Mouse (Mus musculus): ENCODE measurements around the gene Olfr93. TPM values are rescaled to one million over a fixed set of nuclear protein-coding genes. Genes with fewer than 3 reads are reported as not detected.

The Olfr93 gene
- polyA plus RNA-seq (2015; fragmentation: Nextera tagmentation; extraction: Ambion mirVana), result not detected in 2 replicates

GRCm38 (mm10) chr17:37161394-37161793, at the start of gene Olfr93:
Gene Olfr93, minus strand, starts transcription at chr17:37161494.
- Histone ChIP-seq H3K9me3 (ENCODE audit: low read length) (no peaks in the 10 kb centered on the region), H3K27ac (ENCODE audit: low read depth) (no peak within 1 kb of the TSS), H3K9ac (replicated peaks) (no peak within 1 kb of the TSS), H3K36me3 (replicated peaks; ENCODE audit: insufficient read depth, low read length) (no peaks in the 10 kb centered on the region), H3K4me2 (ENCODE audit: low read depth, low read length) (no peak within 1 kb of the TSS), H3K4me1 (ENCODE audit: insufficient read depth) (no peaks in the 10 kb centered on the region), H3K27me3 (ENCODE audit: insufficient read depth, low read length) (no peaks in the 10 kb centered on the region), H3K4me3 (ENCODE audit: low read depth, low read length) (no peak within 1 kb of the TSS)
- ATAC-seq, result no peak
- no peak for DNase-seq
- TF ChIP-seq EP300 (IDR thresholded peaks at IDR 0.05; ENCODE audit: low read depth) (no peak), CTCF (IDR thresholded peaks at IDR 0.05; ENCODE audit: low read depth) (no peak)

GRCm38 (mm10) chr17:37203917-37204236, 42.6 kb upstream of the Olfr93 start:
- no peaks in the 10 kb centered on the region for H3K36me3 ChIP-seq (replicated peaks; ENCODE audit: insufficient read depth, low read length)
- H3K27me3 ChIP-seq (ENCODE audit: insufficient read depth, low read length), result no peaks in the 10 kb centered on the region
- ATAC-seq, result no peak
- DNase-seq, result no peak
- H3K4me3 ChIP-seq (ENCODE audit: low read depth, low read length), result no peak overlapping the region
- H3K9me3 ChIP-seq (ENCODE audit: low read length), result no peaks in the 10 kb centered on the region
- H3K4me2 ChIP-seq (ENCODE audit: low read depth, low read length), result no peak overlapping the region
- TF ChIP-seq CTCF (IDR thresholded peaks at IDR 0.05; ENCODE audit: low read depth) (no peak), EP300 (IDR thresholded peaks at IDR 0.05; ENCODE audit: low read depth) (no peak)
- no peaks in the 10 kb centered on the region for H3K4me1 ChIP-seq (ENCODE audit: insufficient read depth)
- H3K9ac ChIP-seq (replicated peaks), result no peak overlapping the region
- no peak overlapping the region for H3K27ac ChIP-seq (ENCODE audit: low read depth)
- WGBS (ENCODE audit: insufficient replicate concordance), result 27% methylated on average over 3 of the region's 3 CpGs

- H3K27me3 ChIP-seq (ENCODE audit: insufficient read depth, low read length), result peaks cover 4% of the 10 kb centered on the region; the same call in 1 of the 2 replicates
- WGBS (ENCODE audit: insufficient replicate concordance), result 2% methylated on average over 4 of the region's 4 CpGs
- no peaks in the 10 kb centered on the region for H3K36me3 ChIP-seq (replicated peaks; ENCODE audit: insufficient read depth, low read length)
- H3K27ac ChIP-seq (ENCODE audit: low read depth), result no peak overlapping the region
- H3K4me2 ChIP-seq (ENCODE audit: low read depth, low read length), result no peak overlapping the region
- peak; percentile 66 for ATAC-seq
- no peaks in the 10 kb centered on the region for H3K4me1 ChIP-seq (ENCODE audit: insufficient read depth)
- H3K9ac ChIP-seq (replicated peaks), result no peak overlapping the region
- peak; percentile 75 for DNase-seq
- H3K9me3 ChIP-seq (ENCODE audit: low read length), result no peaks in the 10 kb centered on the region
- H3K4me3 ChIP-seq (ENCODE audit: low read depth, low read length), result no peak overlapping the region
- TF ChIP-seq CTCF (IDR thresholded peaks at IDR 0.05; ENCODE audit: low read depth) (peak; percentile 99), EP300 (IDR thresholded peaks at IDR 0.05; ENCODE audit: low read depth) (no peak)
These were observed 42.1 kb upstream of the Olfr93 start for GRCm38 (mm10) chr17:37203206-37203916.

GRCm38 (mm10) chr17:37200894-37201293, 39.6 kb upstream of the Olfr93 start, which contains the start of gene Olfr94:
Gene Olfr94, minus strand, starts transcription at chr17:37200994.
- Histone ChIP-seq H3K27me3 (ENCODE audit: insufficient read depth, low read length) (peaks cover 27% of the 10 kb centered on the region), H3K36me3 (replicated peaks; ENCODE audit: insufficient read depth, low read length) (no peaks in the 10 kb centered on the region), H3K4me3 (ENCODE audit: low read depth, low read length) (no peak within 1 kb of the TSS), H3K9ac (replicated peaks) (no peak within 1 kb of the TSS), H3K27ac (ENCODE audit: low read depth) (no peak within 1 kb of the TSS), H3K4me2 (ENCODE audit: low read depth, low read length) (no peak within 1 kb of the TSS), H3K9me3 (ENCODE audit: low read length) (no peaks in the 10 kb centered on the region), H3K4me1 (ENCODE audit: insufficient read depth) (no peaks in the 10 kb centered on the region)
- WGBS (ENCODE audit: insufficient replicate concordance), result 74% methylated on average over 2 of the region's 2 CpGs
- DNase-seq, result no peak
- TF ChIP-seq CTCF (IDR thresholded peaks at IDR 0.05; ENCODE audit: low read depth) (no peak), EP300 (IDR thresholded peaks at IDR 0.05; ENCODE audit: low read depth) (no peak)
- ATAC-seq, result no peak

- Histone ChIP-seq H3K27me3 (ENCODE audit: insufficient read depth, low read length) (peaks cover 36% of the 10 kb centered on the region), H3K4me1 (ENCODE audit: insufficient read depth) (no peaks in the 10 kb centered on the region), H3K27ac (ENCODE audit: low read depth) (no peak overlapping the region), H3K9me3 (ENCODE audit: low read length) (no peaks in the 10 kb centered on the region), H3K4me3 (ENCODE audit: low read depth, low read length) (peak overlapping the region; percentile 31), H3K4me2 (ENCODE audit: low read depth, low read length) (peak overlapping the region; percentile 58), H3K36me3 (replicated peaks; ENCODE audit: insufficient read depth, low read length) (no peaks in the 10 kb centered on the region), H3K9ac (replicated peaks) (no peak overlapping the region)
- TF ChIP-seq EP300 (IDR thresholded peaks at IDR 0.05; ENCODE audit: low read depth) (no peak), CTCF (IDR thresholded peaks at IDR 0.05; ENCODE audit: low read depth) (no peak)
- ATAC-seq (no peak), DNase-seq (peak; percentile 15)
- 3% methylated on average over 75 of the region's 77 CpGs for WGBS (ENCODE audit: insufficient replicate concordance)
These were observed 35.8 kb upstream of the Olfr93 start for GRCm38 (mm10) chr17:37196845-37197724.

- H3K4me2 ChIP-seq (ENCODE audit: low read depth, low read length), result no peak overlapping the region
- H3K4me1 ChIP-seq (ENCODE audit: insufficient read depth), result no peaks in the 10 kb centered on the region
- no peak overlapping the region for H3K4me3 ChIP-seq (ENCODE audit: low read depth, low read length)
- H3K9me3 ChIP-seq (ENCODE audit: low read length), result no peaks in the 10 kb centered on the region
- H3K36me3 ChIP-seq (replicated peaks; ENCODE audit: insufficient read depth, low read length), result no peaks in the 10 kb centered on the region
- no peak for DNase-seq
- 70% methylated on average over 5 of the region's 5 CpGs for WGBS (ENCODE audit: insufficient replicate concordance)
- peaks cover 36% of the 10 kb centered on the region for H3K27me3 ChIP-seq (ENCODE audit: insufficient read depth, low read length)
- ATAC-seq, result no peak
- no peak overlapping the region for H3K27ac ChIP-seq (ENCODE audit: low read depth)
- TF ChIP-seq EP300 (IDR thresholded peaks at IDR 0.05; ENCODE audit: low read depth) (no peak), CTCF (IDR thresholded peaks at IDR 0.05; ENCODE audit: low read depth) (no peak)
- H3K9ac ChIP-seq (replicated peaks), result no peak overlapping the region
These were observed 33.5 kb upstream of the Olfr93 start for GRCm38 (mm10) chr17:37194782-37195181.

Measured in liver, postnatal 0 days (tissue).